Mouse (Mus musculus): Measurements from ENCODE around the gene Ankrd54. TPM values are rescaled to one million over a fixed set of nuclear protein-coding genes. Genes with fewer than 3 reads are reported as not detected.
A peak's percentile ranks its signal among the peaks of the same experiment; 100 is the strongest.
"Not testable (repeated sequence)": the region's sequence is repeated elsewhere in the genome, so short reads cannot be mapped to it uniquely, and the experiment has no call there.

Gene Ankrd54
- total RNA-seq, 2 experiments from 2014 or later: 18.0 to 22.7 TPM

DNA sequence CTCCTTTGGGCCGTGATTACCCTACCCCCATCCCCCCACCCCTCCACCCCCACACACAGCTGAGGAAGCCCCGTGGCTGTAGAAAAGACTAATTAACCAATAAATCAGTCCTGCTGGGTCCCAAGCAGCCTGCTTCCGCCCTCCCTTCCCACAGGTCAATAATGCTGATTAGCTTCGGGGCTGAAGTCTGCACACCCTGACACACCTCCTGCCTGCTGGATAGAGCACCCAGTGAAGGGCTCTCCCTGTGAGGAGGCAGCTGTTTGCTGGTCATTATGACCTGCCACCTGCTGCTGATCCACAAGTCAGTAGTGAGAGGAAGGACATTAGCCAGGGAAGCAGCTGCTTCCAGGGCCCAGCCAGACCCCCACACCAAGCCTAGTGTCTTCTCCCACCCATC is 17.9 kb downstream of the Ankrd54 start:
- no peak for DNase-seq (ENCODE audit: low spot score in 2 of 2)

DNA sequence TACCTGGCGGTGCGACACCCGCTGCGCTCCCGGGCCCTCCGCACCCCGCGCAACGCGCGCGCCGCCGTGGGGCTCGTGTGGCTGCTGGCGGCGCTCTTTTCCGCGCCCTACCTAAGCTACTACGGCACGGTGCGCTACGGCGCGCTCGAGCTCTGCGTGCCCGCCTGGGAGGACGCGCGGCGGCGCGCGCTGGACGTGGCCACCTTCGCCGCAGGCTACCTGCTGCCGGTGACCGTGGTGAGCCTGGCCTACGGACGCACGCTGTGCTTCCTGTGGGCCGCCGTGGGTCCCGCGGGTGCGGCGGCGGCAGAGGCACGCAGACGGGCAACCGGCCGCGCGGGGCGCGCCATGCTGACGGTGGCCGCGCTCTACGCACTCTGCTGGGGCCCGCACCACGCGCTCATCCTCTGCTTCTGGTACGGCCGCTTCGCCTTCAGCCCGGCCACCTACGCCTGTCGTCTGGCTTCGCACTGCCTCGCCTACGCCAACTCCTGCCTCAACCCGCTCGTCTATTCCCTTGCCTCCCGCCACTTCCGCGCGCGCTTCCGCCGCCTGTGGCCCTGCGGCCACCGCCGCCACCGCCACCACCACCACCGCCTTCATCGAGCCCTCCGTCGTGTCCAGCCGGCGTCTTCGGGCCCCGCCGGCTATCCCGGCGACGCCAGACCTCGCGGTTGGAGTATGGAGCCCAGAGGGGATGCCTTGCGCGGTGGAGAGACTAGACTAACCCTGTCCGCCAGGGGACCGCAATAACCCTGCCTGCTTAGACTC is 19.8 kb downstream of the Ankrd54 start:
- DNase-seq (ENCODE audit: low spot score in 2 of 2): peak in 1 of 2 experiments; percentile 54

DNA sequence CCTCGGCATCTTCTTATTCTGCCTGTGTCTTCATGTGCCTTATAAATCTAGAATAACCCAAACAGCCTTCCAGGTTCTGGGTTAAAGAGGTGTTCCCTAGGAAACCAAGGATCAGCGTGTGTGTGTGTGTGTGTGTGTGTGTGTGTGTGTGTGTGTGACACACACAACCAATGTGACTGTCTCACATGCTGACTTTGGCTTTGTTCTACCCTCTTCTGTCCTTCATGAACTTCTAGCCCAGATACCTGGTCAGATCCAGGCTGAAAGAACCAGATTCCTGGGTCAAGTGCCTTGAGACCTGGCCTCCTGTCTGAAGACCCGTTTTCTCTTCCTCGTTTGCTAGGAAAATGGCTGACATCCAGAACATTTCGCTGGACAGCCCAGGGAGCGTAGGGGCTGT is 21.1 kb downstream of the Ankrd54 start, which contains the start of gene Galr3:
TSS of gene Galr3 (plus strand) at position 301 of the 400 bp plus-strand sequence.
- DNase-seq (ENCODE audit: low spot score in 2 of 2): no peak

DNA sequence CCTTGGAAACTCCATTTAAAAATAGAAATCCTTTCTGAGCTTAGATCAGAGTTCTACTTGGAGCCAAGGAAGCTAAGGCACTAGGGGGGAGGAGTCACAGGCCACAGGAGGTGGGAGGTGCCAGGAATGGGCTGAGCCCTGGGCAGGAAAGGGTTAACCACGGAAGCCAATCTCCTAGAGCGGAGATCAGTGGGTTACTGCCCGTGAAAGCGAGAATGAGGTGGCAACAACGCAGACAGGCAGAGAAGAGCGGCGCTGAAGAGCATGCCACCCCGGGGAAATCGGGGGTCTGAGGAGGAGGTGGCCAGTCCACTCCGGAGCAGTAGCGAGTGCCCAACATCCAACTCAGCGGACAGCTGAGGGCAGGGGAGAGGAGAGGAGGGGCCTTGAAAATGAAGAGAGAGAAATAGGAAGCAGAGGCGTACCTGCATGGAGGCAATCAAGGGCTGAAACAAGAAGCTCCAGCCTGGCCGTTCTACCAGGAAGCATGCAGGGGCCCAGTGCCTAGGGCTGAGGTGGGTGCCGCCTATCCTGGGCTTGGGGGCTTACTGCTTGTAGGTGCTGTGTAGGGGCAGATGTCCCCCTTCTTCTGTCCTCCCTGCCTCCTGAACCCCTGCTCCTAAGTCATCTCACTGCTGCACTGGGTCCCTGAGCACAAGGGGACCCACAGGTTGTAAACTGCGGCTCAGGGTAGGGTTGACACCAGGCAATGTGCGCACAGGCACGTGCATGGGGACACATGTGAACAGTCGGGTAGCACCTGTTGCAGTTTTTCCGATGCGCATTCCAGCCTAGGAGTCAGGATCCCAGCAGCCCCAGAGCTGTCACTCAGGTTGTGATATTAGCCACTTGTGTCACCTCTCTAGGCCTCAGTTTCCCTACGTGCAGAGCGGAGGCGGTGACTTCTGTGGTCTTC is 21.9 kb downstream of the Ankrd54 start:
- no peak for DNase-seq (ENCODE audit: low spot score in 2 of 2)

DNA sequence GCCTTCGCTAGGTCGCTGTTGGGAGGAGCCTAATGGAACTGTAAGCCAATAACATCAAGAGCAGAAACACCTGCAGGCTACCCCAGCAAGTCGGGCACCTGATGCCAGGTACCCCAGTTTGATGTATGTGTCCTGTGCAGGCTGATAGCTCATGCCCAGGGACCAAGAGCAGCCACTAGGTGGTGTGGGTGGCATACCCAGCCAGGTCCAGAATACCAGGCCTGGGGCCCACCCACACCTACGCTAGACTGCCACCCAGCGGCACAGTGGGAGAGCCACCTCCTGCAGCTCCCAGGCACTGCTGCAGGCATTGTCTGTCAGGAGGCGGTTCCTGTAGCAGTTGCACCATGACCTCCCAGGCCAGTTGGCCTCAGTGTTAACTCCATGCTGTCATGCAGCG is 23.8 kb downstream of the Ankrd54 start:
- peak; percentile 49 to 69 for DNase-seq (ENCODE audit: low spot score in 2 of 2)

- no peak for DNase-seq (ENCODE audit: low spot score in 2 of 2)
These were observed 24.4 kb downstream of the Ankrd54 start for GRCm38 (mm10) chr15:79038331-79038730.

DNA sequence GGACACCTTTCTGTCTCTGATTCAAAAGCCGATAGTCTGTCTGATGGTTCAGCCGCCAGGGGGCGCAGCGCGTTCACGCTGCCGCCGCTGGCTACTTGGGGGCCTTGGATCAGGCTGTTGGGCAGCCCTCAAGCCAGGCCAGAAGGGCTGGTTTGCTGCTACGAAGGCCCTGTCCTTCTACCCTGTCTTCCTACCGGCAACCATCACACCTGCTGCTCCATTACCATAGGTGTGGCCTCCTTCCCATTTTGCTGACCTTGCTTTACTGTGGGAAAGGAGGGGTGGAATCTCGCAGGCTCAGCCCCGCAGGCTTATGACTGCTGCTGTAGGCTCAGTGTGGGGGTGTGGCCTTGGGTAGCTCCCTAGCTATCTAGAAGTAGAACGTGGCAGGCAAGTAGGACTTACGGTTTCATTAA is 24.8 kb downstream of the Ankrd54 start:
- peak in 1 of 2 experiments; percentile 77 for DNase-seq (ENCODE audit: low spot score in 2 of 2)

GRCm38 (mm10) chr15:79031908-79032307 is 30.8 kb downstream of the Ankrd54 start:
- DNase-seq (ENCODE audit: low spot score in 2 of 2): not testable (repeated sequence)

- DNase-seq (ENCODE audit: low spot score in 2 of 2): peak; percentile 82 to 92
These were observed 31.9 kb downstream of the Ankrd54 start for GRCm38 (mm10) chr15:79030551-79031435.

- DNase-seq (ENCODE audit: low spot score in 2 of 2): no peak
These were observed 33.0 kb downstream of the Ankrd54 start for GRCm38 (mm10) chr15:79029519-79030241.

DNA sequence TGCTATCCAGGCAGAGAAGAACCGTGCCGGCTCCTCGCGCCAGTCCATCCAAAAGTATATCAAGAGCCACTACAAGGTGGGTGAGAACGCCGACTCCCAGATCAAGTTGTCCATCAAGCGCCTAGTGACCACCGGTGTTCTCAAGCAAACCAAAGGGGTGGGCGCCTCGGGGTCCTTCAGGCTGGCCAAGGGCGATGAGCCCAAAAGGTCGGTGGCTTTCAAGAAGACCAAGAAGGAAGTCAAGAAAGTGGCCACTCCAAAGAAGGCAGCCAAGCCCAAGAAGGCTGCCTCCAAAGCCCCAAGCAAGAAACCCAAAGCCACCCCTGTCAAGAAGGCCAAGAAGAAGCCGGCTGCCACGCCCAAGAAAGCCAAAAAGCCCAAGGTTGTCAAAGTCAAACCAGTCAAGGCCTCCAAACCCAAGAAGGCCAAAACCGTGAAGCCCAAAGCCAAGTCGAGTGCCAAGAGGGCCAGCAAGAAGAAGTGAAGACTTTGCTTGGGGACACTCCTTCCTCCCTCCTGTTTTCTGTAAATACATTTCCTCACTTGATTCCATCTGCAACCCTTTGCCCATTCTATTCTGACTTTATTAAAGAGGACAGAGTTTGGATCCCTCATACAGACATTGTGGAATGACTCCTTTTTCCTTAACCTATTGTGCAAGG is 33.7 kb downstream of the Ankrd54 start:
- no peak for DNase-seq (ENCODE audit: low spot score in 2 of 2)

DNA sequence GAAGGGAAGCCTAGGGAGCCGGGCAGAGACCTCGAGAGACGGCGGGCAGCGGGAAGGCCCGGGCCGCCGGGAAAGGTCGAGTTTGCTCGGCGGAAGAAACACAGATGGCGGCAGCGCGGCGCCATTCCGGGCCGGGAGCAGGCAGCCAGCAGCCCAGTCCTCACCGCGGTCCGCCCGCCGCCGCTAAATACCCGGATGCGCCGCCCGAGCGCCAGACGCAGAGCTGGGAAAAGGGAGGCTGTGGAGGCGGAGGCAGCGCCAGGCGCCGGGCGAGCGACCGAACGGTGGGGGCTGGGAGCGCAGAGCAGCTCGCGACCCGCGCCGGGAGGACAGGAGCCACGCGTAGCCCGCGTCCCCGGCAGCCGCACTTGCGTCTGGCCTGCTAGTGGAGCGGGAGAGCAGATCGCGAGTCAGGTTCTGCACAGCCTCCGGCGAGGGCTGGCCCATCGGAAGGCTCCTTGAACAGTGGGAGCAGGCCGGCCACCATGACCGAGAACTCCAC is 34.4 kb downstream of the Ankrd54 start, which contains the start of gene H1f0:
TSS of gene H1f0 (plus strand) at position 214 of the 502 bp plus-strand sequence.
- DNase-seq (ENCODE audit: low spot score in 2 of 2): peak; percentile 92 to 94

- no peak for DNase-seq (ENCODE audit: low spot score in 2 of 2)
These were observed 35.1 kb downstream of the Ankrd54 start for GRCm38 (mm10) chr15:79027291-79028205.

DNA sequence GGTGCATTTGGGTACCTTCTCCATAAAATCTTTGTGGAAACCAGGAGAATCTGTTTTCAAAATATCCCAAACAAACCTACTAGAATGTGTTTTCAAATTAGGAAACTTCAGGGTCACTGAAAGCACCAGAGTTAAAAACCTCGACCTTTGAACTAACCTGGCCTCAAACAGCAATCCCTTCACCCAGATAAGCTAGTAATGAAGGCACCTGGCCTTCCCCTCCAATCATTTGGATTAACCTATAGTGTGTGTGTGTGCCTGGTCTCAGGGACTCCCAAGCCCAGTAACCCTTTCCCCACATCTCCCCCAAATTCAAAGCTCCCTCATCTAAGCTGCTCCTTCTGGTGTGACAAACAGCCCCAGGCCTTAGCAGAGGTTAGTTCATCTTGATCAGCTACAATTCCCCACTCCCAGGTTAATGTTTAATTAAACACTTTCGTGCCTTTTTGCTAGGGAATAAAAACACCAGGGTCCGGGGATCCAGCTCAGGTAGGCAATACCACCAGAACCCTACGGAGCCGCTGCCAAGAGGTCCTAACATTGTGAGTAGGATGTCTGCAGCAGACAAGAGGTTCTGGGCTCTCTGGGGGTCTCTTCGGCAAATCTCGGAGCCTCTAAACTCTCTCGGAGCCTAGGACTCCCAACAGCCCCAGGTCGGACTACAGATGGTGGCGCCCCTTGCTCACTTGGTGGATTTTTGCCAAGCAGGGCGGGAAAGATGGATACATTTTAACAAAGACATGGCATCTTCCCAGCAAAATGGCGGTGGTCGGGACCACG is 36.0 kb downstream of the Ankrd54 start:
- no peak for DNase-seq (ENCODE audit: low spot score in 2 of 2)

- no peak for DNase-seq (ENCODE audit: low spot score in 2 of 2)
These were observed 36.9 kb downstream of the Ankrd54 start for GRCm38 (mm10) chr15:79025687-79026308.

- no peak for DNase-seq (ENCODE audit: low spot score in 2 of 2)
These were observed 39.3 kb downstream of the Ankrd54 start for GRCm38 (mm10) chr15:79023366-79023765.

GRCm38 (mm10) chr15:79022671-79023230 is 39.9 kb downstream of the Ankrd54 start:
- DNase-seq (ENCODE audit: low spot score in 2 of 2): no peak
